Mouse (Mus musculus): ENCODE measurements at regions not wholly inside any gene's neighbourhood (a gene's known extent, or its start where the extent isn't known, plus 50 kb on each side); places are given as distances from the start of the nearest gene placed in this dataset.

GRCm38 (mm10) chr4:81728961-81729360, 286.3 kb upstream of the Mpdz start:
- DNase-seq (ENCODE audit: low spot score) = no peak

- DNase-seq (ENCODE audit: low spot score) = no peak
Observed at GRCm38 (mm10) chr4:81727735-81728581, 285.3 kb upstream of the Mpdz start.

GRCm38 (mm10) chr4:81726761-81727723, 284.4 kb upstream of the Mpdz start:
- no peak for DNase-seq (ENCODE audit: low spot score)

- no peak for DNase-seq (ENCODE audit: low spot score)
Observed at GRCm38 (mm10) chr4:81724751-81725150, 282.1 kb upstream of the Mpdz start.

- DNase-seq (ENCODE audit: low spot score) = no peak
Observed at GRCm38 (mm10) chr4:81712378-81712777, 269.8 kb upstream of the Mpdz start.

- no peak for DNase-seq (ENCODE audit: low spot score)
Observed at GRCm38 (mm10) chr4:81695182-81695581, 252.6 kb upstream of the Mpdz start.

- no peak for DNase-seq (ENCODE audit: low spot score)
Observed at GRCm38 (mm10) chr4:81677205-81677604, 234.6 kb upstream of the Mpdz start.

- DNase-seq (ENCODE audit: low spot score) = no peak
Observed at GRCm38 (mm10) chr4:81674871-81675270, 232.3 kb upstream of the Mpdz start.

- no peak for DNase-seq (ENCODE audit: low spot score)
Observed at GRCm38 (mm10) chr4:81673398-81674265, 231.0 kb upstream of the Mpdz start.

- DNase-seq (ENCODE audit: low spot score) = no peak
Observed at GRCm38 (mm10) chr4:81671986-81672385, 229.4 kb upstream of the Mpdz start.

GRCm38 (mm10) chr4:81669181-81669580, 226.6 kb upstream of the Mpdz start:
- no peak for DNase-seq (ENCODE audit: low spot score)

- no peak for DNase-seq (ENCODE audit: low spot score)
Observed at GRCm38 (mm10) chr4:81661096-81661495, 218.5 kb upstream of the Mpdz start.

- DNase-seq (ENCODE audit: low spot score) = no peak
Observed at GRCm38 (mm10) chr4:81628496-81628828, 185.8 kb upstream of the Mpdz start.

GRCm38 (mm10) chr4:81627714-81628495, 185.3 kb upstream of the Mpdz start:
- no peak for DNase-seq (ENCODE audit: low spot score)

- DNase-seq (ENCODE audit: low spot score) = no peak
Observed at GRCm38 (mm10) chr4:81625348-81625934, 182.8 kb upstream of the Mpdz start.

- no peak for DNase-seq (ENCODE audit: low spot score)
Observed at GRCm38 (mm10) chr4:81624111-81624510, 181.5 kb upstream of the Mpdz start.

- no peak for DNase-seq (ENCODE audit: low spot score)
Observed at GRCm38 (mm10) chr4:81621391-81622137, 178.9 kb upstream of the Mpdz start.

GRCm38 (mm10) chr4:81617191-81617590, 174.6 kb upstream of the Mpdz start:
- no peak for DNase-seq (ENCODE audit: low spot score)

- DNase-seq (ENCODE audit: low spot score) = no peak
Observed at GRCm38 (mm10) chr4:81611191-81611590, 168.6 kb upstream of the Mpdz start.

- DNase-seq (ENCODE audit: low spot score) = no peak
Observed at GRCm38 (mm10) chr4:81600396-81600795, 157.8 kb upstream of the Mpdz start.
